43 mouse cellular contexts compared by ENCODE assay signal in the genomic region with DNA sequence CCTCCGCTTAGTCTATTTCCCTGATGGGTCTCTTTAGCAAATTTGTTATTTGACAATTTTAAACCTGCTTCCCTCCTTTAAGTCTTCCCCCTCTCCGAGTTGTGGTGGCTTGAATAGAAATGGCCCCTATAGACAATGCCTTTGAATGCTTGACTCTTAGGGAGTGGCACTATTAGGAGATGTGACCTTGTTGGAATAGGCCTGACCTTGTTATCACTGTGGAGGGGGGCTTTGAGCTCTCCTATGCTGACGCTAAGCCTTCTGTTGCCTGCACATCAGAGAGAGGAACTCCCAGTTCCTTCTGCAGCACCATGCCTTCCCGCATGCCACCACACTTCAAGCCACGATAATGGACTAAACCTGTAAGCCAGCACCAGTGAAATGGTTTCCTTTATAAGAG. TPM values are rescaled to one million over a fixed set of nuclear protein-coding genes. Genes with fewer than 3 reads are reported as not detected.
"Had no signal": no experiment of that assay in that cellular context is flagged by ENCODE, and none has a peak within 500 bp of the region (broad histone marks: within the 10 kb centered on the region; RNA-seq: fewer than 3 reads in every experiment).

No protein-coding gene starts in this region.

- H3K36me3 ChIP-seq: heart, embryonic 12.5 days; heart, embryonic 13.5 days; heart, embryonic 15.5 days; hindbrain, embryonic 10.5 days; hindbrain, embryonic 12.5 days; hindbrain, embryonic 13.5 days; hindbrain, embryonic 15.5 days; intestine, embryonic 15.5 days; kidney, embryonic 15.5 days had no signal

- DNase-seq: heart, postnatal 10 days; heart, postnatal 14 days; heart, postnatal 36 days; heart, postnatal 4 days; kidney, adult 11 months; kidney, adult 18-20 months; kidney, adult 2 months; kidney, adult 8-10 months; kidney, adult 9 months; kidney, postnatal 10 days; kidney, postnatal 14 days; kidney, postnatal 25 days; kidney, postnatal 36 days; kidney, postnatal 4 days; layer of hippocampus, adult 9-11 months; layer of hippocampus, postnatal 36 days had no signal

- H3K27ac ChIP-seq: heart, embryonic 13.5 days; heart, embryonic 15.5 days; hindbrain, embryonic 10.5 days; hindbrain, embryonic 12.5 days; hindbrain, embryonic 13.5 days; hindbrain, embryonic 14.5 days; hindbrain, embryonic 15.5 days; hindbrain, postnatal 0 days; intestine, embryonic 15.5 days; kidney, embryonic 15.5 days; kidney, postnatal 0 days; layer of hippocampus, adult 2 months; left cerebral cortex, adult 2 months had no signal

- ATAC-seq: hindbrain, embryonic 16.5 days; hindbrain, postnatal 0 days; inflammation-experienced regulatory T-cells, adult 6 months; intestine, embryonic 15.5 days; intestine, embryonic 16.5 days; intestine, postnatal 0 days had no signal

- H3K4me3 ChIP-seq: heart, embryonic 12.5 days; heart, embryonic 13.5 days; heart, embryonic 15.5 days; hindbrain, embryonic 10.5 days; hindbrain, embryonic 12.5 days; hindbrain, embryonic 13.5 days; hindbrain, embryonic 15.5 days; intestine, embryonic 15.5 days; kidney, embryonic 15.5 days; layer of hippocampus, adult 2 months; left cerebral cortex, adult 2 months had no signal

- H3K4me2 ChIP-seq: heart, embryonic 11.5 days; heart, embryonic 12.5 days; heart, embryonic 13.5 days; heart, embryonic 15.5 days; hindbrain, embryonic 12.5 days; hindbrain, embryonic 13.5 days; hindbrain, embryonic 14.5 days; hindbrain, embryonic 15.5 days; intestine, embryonic 15.5 days; kidney, embryonic 15.5 days had no signal

- H3K4me1 ChIP-seq: heart, embryonic 12.5 days; heart, embryonic 13.5 days; heart, embryonic 15.5 days; hindbrain, embryonic 10.5 days; hindbrain, embryonic 12.5 days; hindbrain, embryonic 13.5 days; hindbrain, embryonic 15.5 days; intestine, embryonic 15.5 days; kidney, embryonic 15.5 days had no signal

- H3K27me3 ChIP-seq: heart, embryonic 12.5 days; heart, embryonic 13.5 days; heart, embryonic 15.5 days; hindbrain, embryonic 12.5 days; hindbrain, embryonic 13.5 days; hindbrain, embryonic 15.5 days; intestine, embryonic 15.5 days; kidney, embryonic 15.5 days had no signal

- H3K9ac ChIP-seq: heart, embryonic 12.5 days; heart, embryonic 13.5 days; heart, embryonic 15.5 days; hindbrain, embryonic 12.5 days; hindbrain, embryonic 13.5 days; hindbrain, embryonic 14.5 days; hindbrain, embryonic 15.5 days; intestine, embryonic 15.5 days; kidney, embryonic 15.5 days had no signal

- H3K9me3 ChIP-seq: heart, embryonic 12.5 days; heart, embryonic 13.5 days; heart, embryonic 15.5 days; hindbrain, embryonic 10.5 days; hindbrain, embryonic 12.5 days; hindbrain, embryonic 13.5 days; hindbrain, embryonic 15.5 days; intestine, embryonic 15.5 days; kidney, embryonic 15.5 days had no signal

RNA-seq across cellular contexts. Expression of a gene that starts 35.8 kb away (rescaled TPM):
- polyA plus RNA-seq: heart, embryonic 11.5 days; heart, embryonic 12.5 days; heart, embryonic 13.5 days; heart, embryonic 14.5 days; heart, embryonic 15.5 days; heart, embryonic 16.5 days; heart, postnatal 0 days; hindbrain, embryonic 10.5 days; hindbrain, embryonic 11.5 days; hindbrain, embryonic 12.5 days; hindbrain, embryonic 13.5 days; hindbrain, embryonic 14.5 days; hindbrain, embryonic 15.5 days; hindbrain, embryonic 16.5 days; hindbrain, postnatal 0 days; inflammation-experienced regulatory T-cells, adult 6 months; intestine, embryonic 14.5 days; intestine, embryonic 15.5 days; intestine, embryonic 16.5 days; intestine, postnatal 0 days; kidney, adult 2 months; kidney, embryonic 15.5 days; kidney, embryonic 16.5 days; kidney, postnatal 0 days; large intestine, adult 2 months had no signal

RNA-seq across cellular contexts. Expression of a gene that starts 50.9 kb away (rescaled TPM):
- polyA plus RNA-seq: heart, embryonic 11.5 days; heart, embryonic 12.5 days; heart, embryonic 13.5 days; heart, embryonic 14.5 days; heart, embryonic 15.5 days; heart, embryonic 16.5 days; heart, postnatal 0 days; hindbrain, embryonic 10.5 days; hindbrain, embryonic 11.5 days; hindbrain, embryonic 12.5 days; hindbrain, embryonic 13.5 days; hindbrain, embryonic 14.5 days; hindbrain, embryonic 15.5 days; hindbrain, embryonic 16.5 days; hindbrain, postnatal 0 days; inflammation-experienced regulatory T-cells, adult 6 months; intestine, embryonic 14.5 days; intestine, embryonic 15.5 days; intestine, embryonic 16.5 days; intestine, postnatal 0 days; kidney, adult 2 months; kidney, embryonic 14.5 days; kidney, embryonic 15.5 days; kidney, embryonic 16.5 days; large intestine, adult 2 months had no signal
